Mouse (Mus musculus) embryonic fibroblast, embryonic 13.5 days (primary cell): ENCODE measurements at regions not wholly inside any gene's neighbourhood (a gene's known extent, or its start where the extent isn't known, plus 50 kb on each side); places are given as distances from the start of the nearest gene placed in this dataset.

ENCODE experiments used
- CTCF ChIP-seq: IDR thresholded peaks from 2 replicates; pipeline ENCODE4 v1.5.1; 2011; ENCODE audit warnings: mild to moderate bottlenecking, control low read depth, low read length, moderate library complexity, borderline replicate concordance; ENCODE audit not compliant: insufficient read depth
- POLR2A ChIP-seq: IDR thresholded peaks from 2 replicates; pipeline ENCODE4 v1.6.1; 2011; ENCODE audit warnings: low read depth, mild to moderate bottlenecking, control low read depth, low read length, moderate library complexity

DNA sequence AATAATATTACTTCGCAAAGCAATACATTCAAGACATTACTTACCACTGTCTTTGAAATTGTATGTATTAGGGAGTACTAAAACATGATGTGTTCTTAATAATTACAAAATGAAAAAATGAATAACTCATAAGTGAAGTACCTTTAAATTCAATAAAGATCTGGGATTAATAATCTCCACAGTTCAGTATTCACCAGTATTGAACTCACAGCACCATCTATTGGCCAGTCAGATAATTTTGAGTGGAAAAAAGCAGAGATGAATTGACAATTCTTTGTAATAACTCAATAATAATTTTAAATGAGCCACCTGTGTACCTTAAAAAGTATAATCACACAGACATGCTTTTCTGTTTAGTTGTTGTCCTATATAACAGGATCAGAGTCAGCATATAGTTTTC, 180.7 kb downstream of the Nsun3 start:
- no peak for TF ChIP-seq CTCF
- no peak for TF ChIP-seq POLR2A
